Mouse (Mus musculus) spleen, postnatal 4 days (tissue): Measurements from ENCODE around the gene Prex1.
"Not testable (repeated sequence)": the region's sequence is repeated elsewhere in the genome, so short reads cannot be mapped to it uniquely, and the experiment has no call there.

ENCODE experiments used
- DNase-seq, 2 experiments: peaks; one replicate each; pipeline ENCODE4 v3.0.0; 2022; ENCODE audit warnings: low spot score in 2 of 2

The Prex1 gene

GRCm38 (mm10) chr2:166713690-166714426 lies at the start of gene Prex1:
Gene Prex1, minus strand, starts transcription at chr2:166713832.
- DNase-seq, result peak; percentile 100

GRCm38 (mm10) chr2:166757969-166758368 lies 44.3 kb upstream of the Prex1 start:
- DNase-seq, result no peak

GRCm38 (mm10) chr2:166754760-166755159 lies 41.1 kb upstream of the Prex1 start:
- DNase-seq, result no peak

DNA sequence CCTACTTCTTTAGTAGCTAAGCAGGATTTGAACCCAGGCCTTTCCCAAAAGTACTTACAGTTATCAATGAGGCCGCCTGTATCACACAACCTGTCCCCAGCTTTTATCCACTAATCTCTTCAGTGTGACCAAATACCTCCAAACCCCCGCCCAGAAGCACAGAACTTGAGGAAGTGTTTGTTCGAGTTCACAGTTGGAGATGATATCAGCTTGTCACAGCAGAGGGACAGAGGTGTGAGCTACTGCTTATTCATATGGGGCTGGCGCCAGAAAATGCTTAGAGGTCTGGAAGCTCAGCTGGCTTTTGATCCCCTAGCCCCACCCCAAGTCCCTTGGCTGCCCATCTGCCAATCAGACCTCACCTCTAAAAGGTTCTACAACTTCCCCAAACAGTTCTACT lies 40.6 kb upstream of the Prex1 start:
- DNase-seq, result no peak

GRCm38 (mm10) chr2:166750620-166751191 lies 37.1 kb upstream of the Prex1 start:
- no peak for DNase-seq

DNA sequence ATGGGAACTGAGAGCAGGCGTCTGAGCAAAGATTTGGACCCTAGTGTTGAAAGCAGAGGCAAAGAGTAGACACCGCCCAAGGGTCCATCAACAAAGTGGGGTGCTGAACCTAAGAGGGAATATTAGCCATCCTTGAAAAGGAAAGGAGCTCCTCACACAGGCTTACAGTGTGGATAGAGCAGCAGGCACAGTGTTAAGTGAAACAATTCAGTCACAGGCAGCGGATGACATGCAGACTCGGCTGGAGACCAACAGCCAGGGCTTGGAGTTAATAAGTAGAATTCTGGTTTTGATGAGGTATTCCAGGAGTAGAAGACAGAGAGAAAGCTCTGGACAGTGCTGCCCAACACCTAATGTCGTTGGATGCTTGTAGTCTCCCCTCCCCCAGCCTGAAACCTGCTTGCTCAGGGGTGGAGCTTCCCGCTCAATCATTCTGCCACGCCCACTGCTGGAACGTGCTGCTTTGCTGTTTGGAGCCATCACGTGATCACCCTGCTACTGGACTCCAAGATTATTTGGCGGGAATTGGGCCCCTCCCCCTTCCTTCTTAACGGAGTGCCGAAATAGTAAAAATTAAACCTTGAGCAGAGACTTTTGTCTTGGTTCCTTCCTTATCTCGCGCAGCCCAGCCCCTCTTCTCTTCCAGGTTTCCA lies 32.8 kb upstream of the Prex1 start:
- peak; percentile 69 to 70 for DNase-seq

DNA sequence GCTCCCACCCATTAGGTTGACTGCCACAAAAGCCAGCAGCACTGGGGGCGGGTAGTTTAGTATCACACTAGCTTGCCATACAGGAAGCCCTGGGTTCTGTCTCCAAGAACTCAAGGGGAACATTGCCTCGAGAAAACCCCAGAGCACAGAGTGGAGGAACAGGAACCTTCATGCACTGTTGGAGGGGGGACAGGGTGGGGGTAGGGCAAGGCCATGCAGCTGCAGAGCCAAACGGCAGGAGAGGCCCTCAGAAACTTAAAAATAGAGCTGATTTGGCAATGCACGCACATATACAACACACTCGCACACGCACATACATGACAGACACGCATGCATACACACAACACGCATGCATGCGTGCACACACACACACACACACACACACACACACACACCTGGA lies 32.2 kb upstream of the Prex1 start:
- DNase-seq, result peak; percentile 47 to 67

DNA sequence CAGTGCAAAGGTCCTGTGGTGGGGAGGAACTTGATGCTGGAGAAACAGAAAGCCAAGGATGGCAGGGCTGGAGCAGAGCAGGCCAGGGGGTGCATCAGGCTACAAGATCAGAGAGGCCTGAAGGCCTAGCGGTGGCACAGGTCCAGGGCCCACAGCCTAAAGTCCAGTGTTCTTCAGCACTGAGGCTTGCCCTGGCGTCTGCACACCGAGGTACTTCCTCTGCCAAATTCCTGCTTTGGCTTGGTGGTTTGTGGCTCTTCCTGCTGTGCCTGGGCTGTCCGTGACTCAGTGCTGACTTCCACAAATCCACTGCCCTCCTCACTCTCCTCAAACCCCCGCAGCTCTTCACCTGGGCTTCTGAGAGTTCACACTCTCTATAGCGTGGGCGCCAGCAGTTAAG lies 30.8 kb upstream of the Prex1 start:
- DNase-seq, result no peak

DNA sequence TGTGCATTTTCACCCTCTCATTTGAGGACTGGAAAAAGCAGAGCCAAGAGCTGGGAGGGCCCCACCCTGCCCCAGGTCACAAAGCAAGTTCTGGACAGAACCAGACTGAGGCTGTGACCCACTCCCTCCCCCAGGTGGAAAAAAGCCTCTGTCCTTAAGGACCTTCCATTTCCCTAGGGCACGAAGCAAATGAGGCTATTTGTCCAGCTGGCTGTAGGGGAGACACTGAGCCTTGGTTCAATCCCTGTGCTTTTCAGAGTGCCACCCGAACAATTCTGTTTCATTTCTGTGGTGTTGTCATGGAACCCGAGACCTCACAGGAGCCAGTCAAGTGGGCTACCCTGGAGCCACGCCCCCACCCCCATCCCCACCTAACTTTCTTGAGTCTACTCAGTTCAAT lies 29.9 kb upstream of the Prex1 start:
- DNase-seq, result no peak

- DNase-seq, result no peak
Observed at GRCm38 (mm10) chr2:166741445-166741844, 27.8 kb upstream of the Prex1 start.

DNA sequence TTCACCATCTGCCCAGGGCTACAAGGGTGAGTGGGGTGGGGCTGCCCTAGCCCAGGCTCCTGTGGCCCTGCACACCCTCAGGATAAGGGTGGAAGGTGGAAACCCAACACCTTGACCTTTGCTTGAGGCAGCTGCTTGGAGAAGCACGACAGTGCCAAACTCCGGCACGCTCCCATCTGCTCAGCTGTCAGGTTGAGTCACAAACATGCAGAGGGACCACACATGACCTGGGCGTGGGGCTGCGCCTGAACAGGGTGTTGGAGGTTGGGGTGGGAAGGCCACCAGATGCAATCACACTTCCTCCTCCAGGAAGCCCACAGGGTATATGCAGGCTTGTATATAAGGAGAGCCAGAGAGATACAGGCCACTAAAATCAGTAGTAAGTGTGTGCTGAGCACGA lies 26.8 kb upstream of the Prex1 start:
- DNase-seq, result no peak

- no peak for DNase-seq
Observed at GRCm38 (mm10) chr2:166737307-166737706, 23.7 kb upstream of the Prex1 start.

DNA sequence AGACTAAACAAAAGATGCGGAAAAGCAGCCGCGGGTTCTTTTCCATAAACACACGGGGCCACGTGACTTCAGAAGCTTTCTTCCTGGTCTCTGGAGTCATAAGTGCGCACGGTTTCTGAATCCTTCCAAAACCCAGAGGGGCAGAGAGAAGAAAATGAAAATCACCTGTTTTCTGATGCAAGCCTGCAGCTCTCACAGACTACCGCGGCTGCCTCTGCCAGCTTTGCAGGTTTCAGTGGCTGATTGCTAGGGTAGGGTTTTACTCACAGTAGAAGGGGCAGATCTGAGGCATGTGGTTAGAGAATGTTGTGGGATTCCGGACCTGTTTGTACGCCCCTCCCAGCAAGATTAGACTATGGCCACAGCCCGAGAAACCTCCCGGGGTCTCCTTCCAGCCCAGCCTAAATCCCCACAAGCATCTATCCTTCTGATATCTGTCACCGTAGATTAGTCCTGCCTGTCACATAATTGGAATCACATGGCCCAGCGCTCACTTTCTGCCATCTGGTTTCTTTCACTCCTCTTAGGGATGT lies 21.9 kb upstream of the Prex1 start:
- DNase-seq, result no peak

- no peak for DNase-seq
Observed at GRCm38 (mm10) chr2:166732860-166733259, 19.2 kb upstream of the Prex1 start.

GRCm38 (mm10) chr2:166732146-166732545 lies 18.5 kb upstream of the Prex1 start:
- no peak for DNase-seq

DNA sequence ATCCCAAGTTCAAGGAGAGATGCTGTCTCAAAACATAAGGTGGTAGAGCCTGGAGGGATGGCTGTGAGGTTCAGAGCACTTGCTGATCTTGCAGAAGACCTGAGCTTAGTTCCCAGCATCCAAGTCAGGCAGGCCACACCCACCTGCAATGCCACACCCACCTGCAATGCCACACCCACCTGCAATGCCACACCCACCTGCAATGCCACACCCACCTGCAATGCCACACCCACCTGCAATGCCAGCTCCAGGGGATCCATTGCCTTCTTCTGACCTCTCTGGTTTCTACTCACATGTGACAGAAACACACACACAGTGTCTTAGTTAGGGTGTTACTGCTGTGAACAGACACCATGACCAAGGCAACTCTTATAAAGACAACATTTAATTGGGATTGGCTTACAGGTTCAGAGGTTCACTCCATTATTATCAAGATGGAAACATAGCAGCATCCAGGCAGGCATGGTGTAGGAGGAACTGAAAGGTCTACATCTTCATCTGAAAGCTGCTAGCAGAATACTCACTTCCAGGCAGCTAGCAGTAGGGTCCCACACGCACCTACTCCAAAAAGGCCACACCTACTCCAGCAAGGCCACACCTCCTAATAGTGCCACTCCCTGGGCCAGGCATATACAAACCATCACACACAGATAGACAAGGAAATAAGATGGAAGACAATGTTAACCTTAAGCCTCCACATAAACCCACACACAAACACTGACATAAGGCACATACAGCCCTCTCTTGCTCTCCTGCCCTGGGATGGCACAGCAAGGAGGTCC lies 17.7 kb upstream of the Prex1 start:
- DNase-seq, result not testable (repeated sequence)

- no peak for DNase-seq
Observed at GRCm38 (mm10) chr2:166730567-166730915, 16.9 kb upstream of the Prex1 start.

DNA sequence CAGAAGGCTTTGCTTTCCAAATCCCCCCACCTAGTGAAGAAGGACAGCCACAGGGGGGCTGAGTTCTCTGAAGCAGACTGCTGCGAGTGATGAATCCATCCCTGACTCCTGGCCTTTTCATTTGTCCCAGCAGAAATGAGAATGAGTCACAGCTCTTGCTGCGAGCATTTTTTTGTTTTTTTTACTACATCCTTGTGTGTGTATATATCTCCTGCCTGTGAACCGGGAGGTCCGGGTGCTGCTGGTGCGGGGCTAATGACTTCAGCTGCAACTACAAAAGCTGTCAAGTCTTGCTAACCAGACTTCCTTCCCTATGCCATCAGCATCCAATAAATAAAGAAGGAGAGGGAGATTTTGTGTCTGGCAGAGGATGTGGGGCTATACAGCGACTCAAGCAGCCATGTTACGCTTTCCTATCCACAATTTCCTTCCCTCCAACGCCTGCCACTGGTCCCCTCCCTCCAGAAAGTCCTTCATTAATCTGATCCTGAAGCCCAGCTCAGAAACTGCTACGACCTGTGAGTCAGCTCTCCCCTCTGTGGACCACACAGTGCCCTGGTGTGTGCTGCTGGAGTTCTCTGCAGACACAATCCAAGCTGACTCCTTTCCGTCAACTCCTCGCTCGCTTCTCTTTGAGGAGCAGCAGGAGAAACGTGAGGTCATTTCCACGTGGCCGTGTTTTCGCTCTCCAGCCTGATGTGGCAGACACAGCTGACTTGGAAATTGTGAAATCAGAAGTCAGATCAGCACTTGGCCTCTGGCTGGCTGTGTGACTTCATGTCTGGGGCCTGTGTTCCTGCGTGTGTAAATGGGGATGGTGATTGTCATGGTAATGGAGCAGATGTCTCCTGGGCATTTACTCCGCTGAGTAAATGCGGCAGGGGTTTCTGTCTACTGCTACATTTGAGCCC lies 16.3 kb upstream of the Prex1 start:
- no peak for DNase-seq

DNA sequence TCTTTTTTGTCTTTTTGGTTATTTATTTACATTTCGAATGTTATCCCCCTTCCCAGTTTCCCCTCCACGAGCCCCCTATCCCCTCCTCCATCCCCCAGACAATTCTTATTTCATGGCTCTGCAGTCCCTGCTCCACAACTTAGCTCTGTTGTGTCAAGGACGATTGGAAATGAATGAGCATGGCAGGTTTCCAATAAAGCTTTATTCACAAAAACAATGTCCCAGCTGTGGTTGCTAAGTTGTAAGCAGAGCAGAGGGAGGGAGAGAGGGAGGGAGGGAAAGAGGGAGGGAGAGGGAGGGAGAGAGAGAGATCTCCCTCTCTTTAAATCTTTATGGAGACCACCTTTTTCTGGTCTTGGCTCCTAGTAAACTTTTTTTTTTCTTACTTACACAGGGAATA lies 15.4 kb upstream of the Prex1 start:
- no peak for DNase-seq

- no peak for DNase-seq
Observed at GRCm38 (mm10) chr2:166728261-166728680, 14.6 kb upstream of the Prex1 start.

GRCm38 (mm10) chr2:166727790-166728189 lies 14.2 kb upstream of the Prex1 start:
- no peak for DNase-seq
